Mouse (Mus musculus) liver, adult 2 months (tissue): ENCODE measurements around the gene Xpot. TPM values are rescaled to one million over a fixed set of nuclear protein-coding genes. Genes with fewer than 3 reads are reported as not detected.

ENCODE experiments used
- DNase-seq: peaks from one replicate; pipeline ENCODE4 v3.0.0-alpha.2; 2011; ENCODE audit warnings: low read depth, low spot score; ENCODE audit errors: extremely low read depth
- H3K27ac ChIP-seq: fragments of 200-500 bp; replicated peaks from 2 replicates; pipeline ENCODE4 v1.5.1; 2012; ENCODE audit warnings: low read depth, mild to moderate bottlenecking, control low read depth, inconsistent platforms, low read length; ENCODE audit not compliant: insufficient read depth
- H3K27me3 ChIP-seq: fragments of 200-500 bp; 2 replicates; pipeline ENCODE4 v1.6.1; 2012; ENCODE audit warnings: mild to moderate bottlenecking, moderate library complexity, low read length, inconsistent platforms; ENCODE audit not compliant: control insufficient read depth, insufficient read depth
- H3K36me3 ChIP-seq: fragments of 200-500 bp; 2 replicates; pipeline ENCODE4 v1.6.1; 2012; ENCODE audit warnings: low read length, inconsistent platforms; ENCODE audit not compliant: control insufficient read depth, insufficient read depth
- H3K4me1 ChIP-seq: fragments of 200-500 bp; 2 replicates; pipeline ENCODE4 v1.6.1; 2011; ENCODE audit warnings: low read length; ENCODE audit not compliant: control insufficient read depth, insufficient read depth
- H3K4me3 ChIP-seq: fragments of 200-500 bp; 2 replicates; pipeline ENCODE4 v1.5.1; 2011; ENCODE audit warnings: low read depth, mild to moderate bottlenecking, control low read depth, low read length, moderate library complexity; ENCODE audit not compliant: insufficient read depth
- H3K79me2 ChIP-seq: fragments of 200-500 bp; 2 replicates; pipeline ENCODE4 v1.6.1; 2012; ENCODE audit warnings: inconsistent platforms, mild to moderate bottlenecking, low read length, moderate library complexity; ENCODE audit not compliant: control insufficient read depth, insufficient read depth
- H3K9ac ChIP-seq: fragments of 200-500 bp; 2 replicates; pipeline ENCODE4 v1.6.1; 2012; ENCODE audit warnings: low read depth, mild to moderate bottlenecking, control low read depth, inconsistent platforms, low read length
- CTCF ChIP-seq: fragments of 200-500 bp; IDR thresholded peaks from 2 replicates; pipeline ENCODE4 v1.5.1; 2011; ENCODE audit warnings: low read depth, low read length, control low read depth
- POLR2A ChIP-seq: fragments of 200-500 bp; IDR thresholded peaks from 2 replicates; pipeline ENCODE4 v1.6.1; 2011; ENCODE audit warnings: low read length, control low read depth; ENCODE audit not compliant: insufficient read depth; ENCODE audit errors: extremely low read depth
- WGBS: fragments of 180-500 bp; shearing (Covaris S2); methylation state at CpG from one replicate; pipeline ENCODE4 v1.1.7; 2018; 5-methylcytosine and 5-hydroxymethylcytosine counted together
- polyA plus RNA-seq: library from polyadenylated mRNA; depleted of rRNA; stranded (reverse); fragments of >200 nt; gene quantifications from 2 replicates; pipeline ENCODE4 v1.2.3, GENCODE M21; 2012
- total RNA-seq: library from RNA; depleted of rRNA; stranded (reverse); fragments of >200 nt; gene quantifications from 2 replicates; pipeline ENCODE4 v1.2.3, GENCODE M21; 2014

Xpot gene
- total and polyA plus RNA-seq, 2 experiments, result 55.5 to 71.7 TPM

GRCm38 (mm10) chr10:121625407-121626185, 536 bp downstream of the Xpot start:
- TF ChIP-seq CTCF (no peak), POLR2A (no peak)
- Histone ChIP-seq H3K79me2 (peaks cover 14% of the 10 kb centered on the region; the same call in 1 of the 2 replicates), H3K36me3 (peaks cover 9% of the 10 kb centered on the region), H3K4me3 (peak overlapping the region; percentile 94), H3K27me3 (no peaks in the 10 kb centered on the region), H3K27ac (peak overlapping the region; percentile 99), H3K9ac (peak overlapping the region; percentile 96), H3K4me1 (peaks cover 22% of the 10 kb centered on the region)
- WGBS, result under 1% methylated on average over 41 of the region's 41 CpGs
- peak; percentile 60 for DNase-seq

- peaks cover 10% of the 10 kb centered on the region for H3K36me3 ChIP-seq
- TF ChIP-seq CTCF (no peak), POLR2A (no peak)
- peak overlapping the region; percentile 44 for H3K9ac ChIP-seq
- WGBS, result 3% methylated on average over 9 of the region's 9 CpGs
- peaks cover 17% of the 10 kb centered on the region; the same call in 1 of the 2 replicates for H3K79me2 ChIP-seq
- no peaks in the 10 kb centered on the region for H3K27me3 ChIP-seq
- H3K4me1 ChIP-seq, result peaks cover 22% of the 10 kb centered on the region
- H3K27ac ChIP-seq, result peak overlapping the region; percentile 99
- DNase-seq, result no peak
- H3K4me3 ChIP-seq, result peak overlapping the region; percentile 94
Observed at GRCm38 (mm10) chr10:121625006-121625405, 1.1 kb downstream of the Xpot start.

GRCm38 (mm10) chr10:121623670-121624069, 2.5 kb downstream of the Xpot start:
- Histone ChIP-seq H3K27me3 (no peaks in the 10 kb centered on the region), H3K27ac (peak overlapping the region; percentile 57), H3K79me2 (peaks cover 17% of the 10 kb centered on the region; the same call in 1 of the 2 replicates), H3K4me3 (no peak overlapping the region), H3K36me3 (peaks cover 19% of the 10 kb centered on the region), H3K4me1 (peaks cover 22% of the 10 kb centered on the region), H3K9ac (peak overlapping the region; percentile 63)
- WGBS, result 37% methylated on average over 7 of the region's 7 CpGs
- DNase-seq, result peak; percentile 59
- TF ChIP-seq CTCF (no peak), POLR2A (no peak)

GRCm38 (mm10) chr10:121622431-121622830, 3.7 kb downstream of the Xpot start:
- 32% methylated on average over 6 of the region's 6 CpGs for WGBS
- Histone ChIP-seq H3K36me3 (peaks cover 30% of the 10 kb centered on the region), H3K79me2 (peaks cover 17% of the 10 kb centered on the region; the same call in 1 of the 2 replicates), H3K4me3 (no peak overlapping the region), H3K4me1 (peaks cover 22% of the 10 kb centered on the region), H3K27me3 (no peaks in the 10 kb centered on the region), H3K9ac (no peak overlapping the region), H3K27ac (no peak overlapping the region; the same call in 1 of the 2 replicates)
- DNase-seq, result peak; percentile 90
- TF ChIP-seq CTCF (no peak), POLR2A (no peak)

GRCm38 (mm10) chr10:121615935-121616334, 10.2 kb downstream of the Xpot start:
- TF ChIP-seq POLR2A (no peak), CTCF (peak; percentile 40)
- H3K4me3 ChIP-seq, result no peak overlapping the region
- WGBS, result 36% methylated on average over 7 of the region's 7 CpGs
- peak; percentile 80 for DNase-seq
- H3K9ac ChIP-seq, result no peak overlapping the region
- H3K4me1 ChIP-seq, result peaks cover 8% of the 10 kb centered on the region; the same call in 1 of the 2 replicates
- no peaks in the 10 kb centered on the region for H3K27me3 ChIP-seq
- peaks cover 8% of the 10 kb centered on the region; the same call in 1 of the 2 replicates for H3K79me2 ChIP-seq
- H3K27ac ChIP-seq, result peak overlapping the region; percentile 91
- H3K36me3 ChIP-seq, result peaks cover 65% of the 10 kb centered on the region
